Mouse (Mus musculus): ENCODE measurements around the gene Cops7a. TPM values are rescaled to one million over a fixed set of nuclear protein-coding genes. Genes with fewer than 3 reads are reported as not detected.

The Cops7a gene
- polyA plus RNA-seq, 1 experiment from 2014 or later, result 155 TPM

GRCm38 (mm10) chr6:124993365-124993764 lies 28.0 kb upstream of the Cops7a start:
- ATAC-seq (ENCODE audit: insufficient read depth) (no peak), DNase-seq (no peak)
- Histone ChIP-seq H3K27me3 (ENCODE audit: insufficient read depth, low read length) (peaks cover 54% of the 10 kb centered on the region), H3K27ac (ENCODE audit: low read depth) (no peak overlapping the region), H3K36me3 (ENCODE audit: insufficient read depth) (no peaks in the 10 kb centered on the region), H3K9ac (no peak overlapping the region), H3K9me3 (ENCODE audit: low read depth, low read length) (no peaks in the 10 kb centered on the region), H3K4me3 (ENCODE audit: low read depth, low read length) (no peak overlapping the region), H3K4me1 (ENCODE audit: insufficient read depth) (no peaks in the 10 kb centered on the region), H3K4me2 (no peak overlapping the region)
- WGBS, result 73% methylated on average over 9 of the region's 9 CpGs
- no peak for TF ChIP-seq CTCF (IDR thresholded peaks at IDR 0.05; ENCODE audit: low read depth)

- no peaks in the 10 kb centered on the region for H3K4me1 ChIP-seq (ENCODE audit: insufficient read depth)
- DNase-seq (no peak), ATAC-seq (ENCODE audit: insufficient read depth) (no peak)
- H3K4me3 ChIP-seq (ENCODE audit: low read depth, low read length), result no peak overlapping the region
- H3K27ac ChIP-seq (ENCODE audit: low read depth), result no peak overlapping the region
- TF ChIP-seq CTCF (IDR thresholded peaks at IDR 0.05; ENCODE audit: low read depth), result no peak
- no peaks in the 10 kb centered on the region for H3K36me3 ChIP-seq (ENCODE audit: insufficient read depth)
- WGBS, result 61% methylated on average over 4 of the region's 4 CpGs
- H3K9me3 ChIP-seq (ENCODE audit: low read depth, low read length), result no peaks in the 10 kb centered on the region
- H3K4me2 ChIP-seq, result no peak overlapping the region
- peaks cover 43% of the 10 kb centered on the region for H3K27me3 ChIP-seq (ENCODE audit: insufficient read depth, low read length)
- H3K9ac ChIP-seq, result no peak overlapping the region
Observed at GRCm38 (mm10) chr6:124992241-124992640, 26.9 kb upstream of the Cops7a start.

GRCm38 (mm10) chr6:124967766-124968165 lies 2.4 kb upstream of the Cops7a start:
- Histone ChIP-seq H3K4me3 (ENCODE audit: low read depth, low read length) (no peak overlapping the region), H3K27ac (ENCODE audit: low read depth) (no peak overlapping the region), H3K4me2 (no peak overlapping the region), H3K9me3 (ENCODE audit: low read depth, low read length) (no peaks in the 10 kb centered on the region; the same call in 1 of the 2 replicates), H3K9ac (no peak overlapping the region), H3K36me3 (ENCODE audit: insufficient read depth) (0 out of 2 replicates have a peak, but pooled peaks cover 4% of the 10 kb centered on the region), H3K27me3 (ENCODE audit: insufficient read depth, low read length) (no peaks in the 10 kb centered on the region), H3K4me1 (ENCODE audit: insufficient read depth) (peaks cover 8% of the 10 kb centered on the region; the same call in 1 of the 2 replicates)
- WGBS, result 61% methylated on average over 4 of the region's 4 CpGs
- peak; percentile 62 for TF ChIP-seq CTCF (IDR thresholded peaks at IDR 0.05; ENCODE audit: low read depth)
- ATAC-seq (ENCODE audit: insufficient read depth) (no peak), DNase-seq (peak; percentile 75)

GRCm38 (mm10) chr6:124966466-124967118 lies 1.3 kb upstream of the Cops7a start:
- Histone ChIP-seq H3K4me1 (ENCODE audit: insufficient read depth) (peaks cover 8% of the 10 kb centered on the region; the same call in 1 of the 2 replicates), H3K36me3 (ENCODE audit: insufficient read depth) (peaks cover 12% of the 10 kb centered on the region), H3K4me2 (peak overlapping the region; percentile 75), H3K27me3 (ENCODE audit: insufficient read depth, low read length) (no peaks in the 10 kb centered on the region), H3K27ac (ENCODE audit: low read depth) (no peak overlapping the region), H3K4me3 (ENCODE audit: low read depth, low read length) (peak overlapping the region; percentile 65), H3K9me3 (ENCODE audit: low read depth, low read length) (no peaks in the 10 kb centered on the region; the same call in 1 of the 2 replicates), H3K9ac (no peak overlapping the region)
- DNase-seq (peak; percentile 24), ATAC-seq (ENCODE audit: insufficient read depth) (no peak)
- peak; percentile 47 for TF ChIP-seq CTCF (IDR thresholded peaks at IDR 0.05; ENCODE audit: low read depth)
- WGBS, result 93% methylated on average over 7 of the region's 7 CpGs

- peak overlapping the region; percentile 75 for H3K4me2 ChIP-seq
- H3K27ac ChIP-seq (ENCODE audit: low read depth), result peak overlapping the region; percentile 88
- WGBS, result 13% methylated on average over 15 of the region's 15 CpGs
- H3K27me3 ChIP-seq (ENCODE audit: insufficient read depth, low read length), result no peaks in the 10 kb centered on the region
- peak; percentile 26 for DNase-seq
- TF ChIP-seq CTCF (IDR thresholded peaks at IDR 0.05; ENCODE audit: low read depth), result no peak
- peak overlapping the region; percentile 74 for H3K9ac ChIP-seq
- H3K4me1 ChIP-seq (ENCODE audit: insufficient read depth), result peaks cover 8% of the 10 kb centered on the region; the same call in 1 of the 2 replicates
- H3K9me3 ChIP-seq (ENCODE audit: low read depth, low read length), result no peaks in the 10 kb centered on the region; the same call in 1 of the 2 replicates
- peaks cover 21% of the 10 kb centered on the region for H3K36me3 ChIP-seq (ENCODE audit: insufficient read depth)
- H3K4me3 ChIP-seq (ENCODE audit: low read depth, low read length), result peak overlapping the region; percentile 65
- no peak; the same call in 1 of the 2 replicates for ATAC-seq (ENCODE audit: insufficient read depth)
Observed at GRCm38 (mm10) chr6:124965747-124966146, 409 bp upstream of the Cops7a start.

- DNase-seq (no peak), ATAC-seq (ENCODE audit: insufficient read depth) (no peak; the same call in 1 of the 2 replicates)
- H3K9me3 ChIP-seq (ENCODE audit: low read depth, low read length), result no peaks in the 10 kb centered on the region; the same call in 1 of the 2 replicates
- H3K27me3 ChIP-seq (ENCODE audit: insufficient read depth, low read length), result no peaks in the 10 kb centered on the region
- peaks cover 8% of the 10 kb centered on the region; the same call in 1 of the 2 replicates for H3K4me1 ChIP-seq (ENCODE audit: insufficient read depth)
- H3K27ac ChIP-seq (ENCODE audit: low read depth), result peak overlapping the region; percentile 88
- peak overlapping the region; percentile 75 for H3K4me2 ChIP-seq
- H3K4me3 ChIP-seq (ENCODE audit: low read depth, low read length), result peak overlapping the region; percentile 65
- H3K9ac ChIP-seq, result peak overlapping the region; percentile 74
- TF ChIP-seq CTCF (IDR thresholded peaks at IDR 0.05; ENCODE audit: low read depth), result 0 out of 2 replicates have a peak, but pooled peaks have one; percentile 12
- peaks cover 32% of the 10 kb centered on the region for H3K36me3 ChIP-seq (ENCODE audit: insufficient read depth)
- WGBS, result 26% methylated on average over 16 of the region's 16 CpGs
Observed at GRCm38 (mm10) chr6:124964638-124965037, 700 bp downstream of the Cops7a start.

- H3K9ac ChIP-seq, result no peak overlapping the region
- WGBS, result 91% methylated on average over 12 of the region's 12 CpGs
Observed at GRCm38 (mm10) chr6:124961021-124961420, 4.3 kb downstream of the Cops7a start.

More at GRCm38 (mm10) chr6:124961021-124961420, 4.3 kb downstream of the Cops7a start:
- Histone ChIP-seq H3K36me3 (ENCODE audit: insufficient read depth) (peaks cover 53% of the 10 kb centered on the region), H3K4me2 (no peak overlapping the region), H3K9me3 (ENCODE audit: low read depth, low read length) (no peaks in the 10 kb centered on the region), H3K4me3 (ENCODE audit: low read depth, low read length) (no peak overlapping the region), H3K27me3 (ENCODE audit: insufficient read depth, low read length) (no peaks in the 10 kb centered on the region), H3K27ac (ENCODE audit: low read depth) (no peak overlapping the region), H3K4me1 (ENCODE audit: insufficient read depth) (peaks cover 2% of the 10 kb centered on the region; the same call in 1 of the 2 replicates)
- TF ChIP-seq CTCF (IDR thresholded peaks at IDR 0.05; ENCODE audit: low read depth), result no peak
- DNase-seq (no peak), ATAC-seq (ENCODE audit: insufficient read depth) (no peak)
